Mouse (Mus musculus): Measurements from ENCODE around the gene Hdac9.

- TF ChIP-seq CTCF (IDR thresholded peaks at IDR 0.05; ENCODE audit: low read depth), result no peak
- TF ChIP-seq EP300 (optimal IDR thresholded peaks at IDR 0.05), result no peak
Measured at GRCm38 (mm10) chr12:34486016-34486415, 430.9 kb downstream of the Hdac9 start.

Data from stomach, postnatal 0 days (tissue).